Mouse (Mus musculus) brain, embryonic 14.5 days (tissue): ENCODE data around the gene Ncoa5.

ENCODE experiments used
- CTCF ChIP-seq: fragments of 200-500 bp; IDR thresholded peaks from 2 replicates; pipeline ENCODE4 v1.5.1; 2012; ENCODE audit warnings: inconsistent platforms, mild to moderate bottlenecking, moderate library complexity, borderline replicate concordance; ENCODE audit not compliant: insufficient read depth, insufficient read length; ENCODE audit errors: extremely low read depth
- POLR2A ChIP-seq: fragments of 200-500 bp; IDR thresholded peaks from 2 replicates; pipeline ENCODE4 v1.6.1; 2012; ENCODE audit warnings: mild to moderate bottlenecking, inconsistent platforms, borderline replicate concordance; ENCODE audit not compliant: poor library complexity, insufficient read depth, insufficient read length, severe bottlenecking; ENCODE audit errors: extremely low read depth

GRCm38 (mm10) chr2:164988777-164989176, 45.9 kb downstream of the Ncoa5 start:
- no peak for TF ChIP-seq CTCF
- TF ChIP-seq POLR2A = no peak
